Mouse (Mus musculus): ENCODE data around the gene 4930524J08Rik. TPM values are rescaled to one million over a fixed set of nuclear protein-coding genes. Genes with fewer than 3 reads are reported as not detected.
A peak's percentile ranks its signal among the peaks of the same experiment; 100 is the strongest.

The 4930524J08Rik gene
- polyA plus RNA-seq, 1 experiment from 2014 or later, result 1.0 TPM

DNA sequence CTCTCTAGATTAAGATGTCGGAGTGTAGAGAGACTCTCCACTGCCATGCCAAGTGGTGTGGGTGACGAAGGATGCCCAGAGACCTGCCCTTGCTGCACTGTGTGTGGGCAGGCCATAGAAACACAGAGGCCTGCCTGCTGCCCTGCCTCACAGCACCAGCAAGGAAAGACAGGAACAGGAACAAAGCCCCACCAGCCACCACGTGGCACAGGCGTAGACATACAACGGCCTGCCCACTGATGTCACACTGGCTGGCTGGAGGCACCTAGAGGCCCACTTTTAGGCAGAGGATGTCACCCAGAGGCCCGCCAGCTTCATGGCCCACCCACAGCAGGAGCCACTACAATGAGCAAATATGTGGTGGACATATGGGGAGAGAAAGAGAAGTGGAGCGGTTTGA lies 21.2 kb downstream of the 4930524J08Rik start:
- H3K4me3 ChIP-seq (ENCODE audit: low read length), result no peak overlapping the region
- H3K27me3 ChIP-seq (replicated peaks; ENCODE audit: control insufficient read depth, insufficient read depth, low read length), result no peaks in the 10 kb centered on the region
- peaks cover 2% of the 10 kb centered on the region; the same call in 1 of the 2 replicates for H3K9me3 ChIP-seq (ENCODE audit: control insufficient read depth, low read length)
- peaks cover 5% of the 10 kb centered on the region; the same call in 1 of the 2 replicates for H3K4me1 ChIP-seq (ENCODE audit: control insufficient read depth, insufficient read depth, low read length)
- no peak overlapping the region for H3K27ac ChIP-seq (ENCODE audit: low read length)
- ATAC-seq, result no peak
- no peak overlapping the region for H3K4me2 ChIP-seq (ENCODE audit: low read depth, low read length)
- WGBS, result 73% methylated on average over 7 of the region's 7 CpGs
- no peak overlapping the region for H3K9ac ChIP-seq (ENCODE audit: low read depth, low read length)
- no peaks in the 10 kb centered on the region for H3K36me3 ChIP-seq (ENCODE audit: control insufficient read depth, insufficient read depth, low read length)

DNA sequence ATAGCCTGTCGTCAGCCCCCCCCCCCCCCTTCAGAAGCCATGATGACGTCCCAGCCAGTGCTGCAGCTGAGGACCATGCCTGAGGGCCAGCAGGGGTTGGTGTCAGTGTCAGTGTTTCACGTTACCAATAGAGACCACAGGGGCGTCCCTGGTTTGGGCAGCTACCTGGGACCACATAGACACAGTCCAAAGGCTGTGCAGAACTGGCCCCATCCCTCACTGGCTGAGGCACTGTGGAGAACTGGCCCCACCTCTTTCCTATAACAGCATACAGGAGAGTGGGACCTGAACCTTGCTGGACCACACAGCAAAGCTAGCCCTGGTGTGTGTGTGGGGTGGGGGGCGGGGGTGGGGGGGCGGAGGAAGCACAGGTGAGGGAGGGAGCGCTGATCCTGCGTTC lies 21.6 kb downstream of the 4930524J08Rik start:
- no peak overlapping the region for H3K4me3 ChIP-seq (ENCODE audit: low read length)
- 47% methylated on average over 8 of the region's 8 CpGs for WGBS
- H3K9me3 ChIP-seq (ENCODE audit: control insufficient read depth, low read length), result peaks cover 2% of the 10 kb centered on the region; the same call in 1 of the 2 replicates
- no peak overlapping the region for H3K9ac ChIP-seq (ENCODE audit: low read depth, low read length)
- no peak overlapping the region for H3K4me2 ChIP-seq (ENCODE audit: low read depth, low read length)
- 0 out of 2 replicates have a peak, but pooled peaks have one; percentile 16 for ATAC-seq
- H3K27ac ChIP-seq (ENCODE audit: low read length), result no peak overlapping the region
- H3K4me1 ChIP-seq (ENCODE audit: control insufficient read depth, insufficient read depth, low read length), result peaks cover 5% of the 10 kb centered on the region; the same call in 1 of the 2 replicates
- H3K27me3 ChIP-seq (replicated peaks; ENCODE audit: control insufficient read depth, insufficient read depth, low read length), result no peaks in the 10 kb centered on the region
- no peaks in the 10 kb centered on the region for H3K36me3 ChIP-seq (ENCODE audit: control insufficient read depth, insufficient read depth, low read length)

DNA sequence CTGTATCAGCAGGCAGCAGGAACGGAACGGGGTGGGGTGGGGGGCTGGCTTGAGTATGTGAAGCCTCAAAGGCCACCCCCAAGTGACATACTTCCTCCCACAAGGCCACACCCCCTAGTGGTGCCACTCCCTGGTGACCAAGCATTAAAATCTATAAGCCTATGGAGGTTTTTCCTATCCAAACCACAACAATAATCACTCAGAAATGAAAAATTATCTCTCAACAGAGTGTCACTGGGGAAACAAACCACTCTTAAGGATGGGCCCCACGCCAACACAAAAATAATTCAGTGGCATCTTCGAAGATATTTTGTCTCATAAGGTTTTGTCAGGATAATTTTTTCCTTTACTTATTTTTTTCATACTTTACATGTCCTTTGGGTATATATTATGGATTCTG lies 25.0 kb downstream of the 4930524J08Rik start:
- no peak overlapping the region for H3K4me2 ChIP-seq (ENCODE audit: low read depth, low read length)
- peaks cover 14% of the 10 kb centered on the region; the same call in 1 of the 2 replicates for H3K4me1 ChIP-seq (ENCODE audit: control insufficient read depth, insufficient read depth, low read length)
- H3K27me3 ChIP-seq (replicated peaks; ENCODE audit: control insufficient read depth, insufficient read depth, low read length), result no peaks in the 10 kb centered on the region
- no peak overlapping the region for H3K9ac ChIP-seq (ENCODE audit: low read depth, low read length)
- no peak overlapping the region for H3K4me3 ChIP-seq (ENCODE audit: low read length)
- H3K27ac ChIP-seq (ENCODE audit: low read length), result no peak overlapping the region
- 79% methylated on average over 4 of the region's 4 CpGs for WGBS
- H3K9me3 ChIP-seq (ENCODE audit: control insufficient read depth, low read length), result no peaks in the 10 kb centered on the region
- ATAC-seq, result no peak
- no peaks in the 10 kb centered on the region for H3K36me3 ChIP-seq (ENCODE audit: control insufficient read depth, insufficient read depth, low read length)

DNA sequence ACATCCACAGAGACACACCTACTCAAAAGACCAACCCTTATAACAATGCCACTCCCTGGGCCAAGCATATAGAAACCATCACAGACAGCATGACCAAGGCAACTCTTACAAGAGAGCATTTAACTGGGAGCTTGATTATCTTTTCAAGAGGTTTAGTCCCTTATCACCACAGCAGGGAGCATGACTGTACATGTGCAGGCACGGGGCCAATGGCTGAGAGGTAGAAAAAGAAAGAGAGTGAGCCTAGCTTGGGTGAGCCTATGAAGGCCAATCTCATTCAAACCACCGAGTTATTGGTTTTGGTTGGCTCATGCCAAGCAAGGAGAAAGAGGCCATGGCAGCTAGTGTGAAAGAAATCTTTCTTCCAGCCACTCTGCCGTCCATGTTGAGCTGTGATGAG lies 26.6 kb downstream of the 4930524J08Rik start:
- Histone ChIP-seq H3K27ac (ENCODE audit: low read length) (peak overlapping the region; percentile 88), H3K27me3 (replicated peaks; ENCODE audit: control insufficient read depth, insufficient read depth, low read length) (no peaks in the 10 kb centered on the region), H3K4me1 (ENCODE audit: control insufficient read depth, insufficient read depth, low read length) (peaks cover 14% of the 10 kb centered on the region; the same call in 1 of the 2 replicates), H3K4me3 (ENCODE audit: low read length) (no peak overlapping the region), H3K36me3 (ENCODE audit: control insufficient read depth, insufficient read depth, low read length) (no peaks in the 10 kb centered on the region), H3K9me3 (ENCODE audit: control insufficient read depth, low read length) (no peaks in the 10 kb centered on the region), H3K4me2 (ENCODE audit: low read depth, low read length) (peak overlapping the region; percentile 10; the same call in 1 of the 2 replicates), H3K9ac (ENCODE audit: low read depth, low read length) (0 out of 2 replicates have a peak overlapping the region, but pooled peaks have one; percentile 8)
- ATAC-seq, result peak; percentile 66
- 64% methylated on average over 3 of the region's 3 CpGs for WGBS

DNA sequence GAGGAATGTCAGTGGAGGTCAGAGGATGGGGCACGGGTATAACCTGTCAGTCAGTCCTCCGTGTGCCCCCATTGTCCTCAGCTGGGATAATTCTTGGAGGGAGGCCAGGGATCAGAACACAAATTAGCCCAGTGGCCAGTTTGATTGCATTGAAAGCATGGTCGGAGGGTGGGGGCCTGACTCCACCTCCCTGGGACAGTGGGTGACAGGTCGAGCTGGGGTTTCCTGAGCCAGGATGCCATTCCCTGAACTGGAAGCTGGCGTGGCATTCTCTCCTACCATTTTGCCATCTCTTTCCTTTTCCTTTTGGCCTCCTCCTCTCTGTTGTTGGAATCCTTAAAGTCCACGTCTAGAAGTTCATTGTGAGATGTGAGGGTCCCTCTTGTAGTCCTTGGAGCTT lies 27.0 kb downstream of the 4930524J08Rik start:
- Histone ChIP-seq H3K4me1 (ENCODE audit: control insufficient read depth, insufficient read depth, low read length) (peaks cover 12% of the 10 kb centered on the region; the same call in 1 of the 2 replicates), H3K27ac (ENCODE audit: low read length) (peak overlapping the region; percentile 88), H3K9me3 (ENCODE audit: control insufficient read depth, low read length) (no peaks in the 10 kb centered on the region), H3K9ac (ENCODE audit: low read depth, low read length) (0 out of 2 replicates have a peak overlapping the region, but pooled peaks have one; percentile 8), H3K4me3 (ENCODE audit: low read length) (no peak overlapping the region), H3K27me3 (replicated peaks; ENCODE audit: control insufficient read depth, insufficient read depth, low read length) (no peaks in the 10 kb centered on the region), H3K4me2 (ENCODE audit: low read depth, low read length) (peak overlapping the region; percentile 10; the same call in 1 of the 2 replicates), H3K36me3 (ENCODE audit: control insufficient read depth, insufficient read depth, low read length) (no peaks in the 10 kb centered on the region)
- WGBS, result 66% methylated on average over 6 of the region's 6 CpGs
- peak; percentile 27 for ATAC-seq

DNA sequence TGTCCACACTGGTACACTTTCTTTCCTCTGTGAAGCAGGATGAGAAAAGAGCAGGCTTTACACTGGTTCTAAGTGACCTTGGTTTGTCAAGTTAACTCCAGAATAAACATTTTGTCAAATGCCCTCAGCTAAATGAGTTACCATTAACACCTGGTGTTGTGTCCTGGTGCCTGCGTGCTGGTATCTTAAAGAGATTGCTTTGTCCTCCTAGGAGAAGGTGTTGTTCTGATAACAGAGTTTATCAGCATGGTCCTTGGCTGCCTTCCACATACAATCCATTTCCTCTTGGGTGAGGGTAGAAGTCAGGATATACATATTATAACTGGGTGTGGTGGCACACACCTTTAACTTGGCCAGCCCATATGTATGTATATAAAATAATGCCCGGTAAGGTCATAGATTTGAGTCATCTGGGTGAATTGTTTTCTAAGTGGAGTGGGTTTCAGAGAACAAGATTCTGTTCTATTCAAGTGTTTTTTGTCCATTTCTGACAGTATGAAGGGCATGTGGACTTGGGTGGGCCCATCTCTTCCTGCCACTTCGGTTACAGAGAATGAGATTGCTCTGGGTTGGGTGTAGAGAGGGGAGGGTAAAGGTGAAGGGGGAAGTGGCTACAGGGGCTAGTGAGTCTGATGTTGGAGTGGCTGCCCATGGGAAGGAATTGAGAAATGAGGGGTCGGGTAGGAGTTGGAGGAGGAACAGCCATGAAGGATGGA lies 27.6 kb downstream of the 4930524J08Rik start:
- Histone ChIP-seq H3K9ac (ENCODE audit: low read depth, low read length) (0 out of 2 replicates have a peak overlapping the region, but pooled peaks have one; percentile 8), H3K4me3 (ENCODE audit: low read length) (no peak overlapping the region), H3K27me3 (replicated peaks; ENCODE audit: control insufficient read depth, insufficient read depth, low read length) (no peaks in the 10 kb centered on the region), H3K27ac (ENCODE audit: low read length) (peak overlapping the region; percentile 88), H3K4me2 (ENCODE audit: low read depth, low read length) (peak overlapping the region; percentile 10; the same call in 1 of the 2 replicates), H3K9me3 (ENCODE audit: control insufficient read depth, low read length) (no peaks in the 10 kb centered on the region), H3K4me1 (ENCODE audit: control insufficient read depth, insufficient read depth, low read length) (peaks cover 8% of the 10 kb centered on the region; the same call in 1 of the 2 replicates), H3K36me3 (ENCODE audit: control insufficient read depth, insufficient read depth, low read length) (no peaks in the 10 kb centered on the region)
- WGBS, result 62% methylated on average over 4 of the region's 4 CpGs
- peak; percentile 93 for ATAC-seq

DNA sequence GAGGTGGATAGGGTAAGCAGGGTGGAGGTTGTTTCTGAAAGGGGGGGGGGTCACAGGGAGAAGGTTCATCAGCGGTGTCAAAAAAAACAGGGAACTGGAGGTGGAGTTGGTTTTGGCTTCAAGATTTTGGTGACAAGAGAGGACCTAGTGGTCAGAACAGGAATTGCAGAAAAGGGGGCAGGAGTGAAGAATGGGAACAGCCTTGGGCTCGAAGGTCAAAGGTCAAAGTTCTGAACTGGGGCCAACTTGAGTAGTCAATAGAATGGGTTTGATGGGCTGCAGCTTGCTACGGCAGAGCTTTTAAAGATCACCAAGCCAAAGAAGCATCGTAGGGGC lies 28.1 kb downstream of the 4930524J08Rik start:
- Histone ChIP-seq H3K36me3 (ENCODE audit: control insufficient read depth, insufficient read depth, low read length) (no peaks in the 10 kb centered on the region), H3K27ac (ENCODE audit: low read length) (peak overlapping the region; percentile 88; the same call in 1 of the 2 replicates), H3K9me3 (ENCODE audit: control insufficient read depth, low read length) (no peaks in the 10 kb centered on the region), H3K9ac (ENCODE audit: low read depth, low read length) (no peak overlapping the region), H3K4me2 (ENCODE audit: low read depth, low read length) (no peak overlapping the region), H3K4me3 (ENCODE audit: low read length) (no peak overlapping the region), H3K27me3 (replicated peaks; ENCODE audit: control insufficient read depth, insufficient read depth, low read length) (no peaks in the 10 kb centered on the region), H3K4me1 (ENCODE audit: control insufficient read depth, insufficient read depth, low read length) (peaks cover 8% of the 10 kb centered on the region; the same call in 1 of the 2 replicates)
- WGBS, result 82% methylated on average over 4 of the region's 4 CpGs
- no peak for ATAC-seq

DNA sequence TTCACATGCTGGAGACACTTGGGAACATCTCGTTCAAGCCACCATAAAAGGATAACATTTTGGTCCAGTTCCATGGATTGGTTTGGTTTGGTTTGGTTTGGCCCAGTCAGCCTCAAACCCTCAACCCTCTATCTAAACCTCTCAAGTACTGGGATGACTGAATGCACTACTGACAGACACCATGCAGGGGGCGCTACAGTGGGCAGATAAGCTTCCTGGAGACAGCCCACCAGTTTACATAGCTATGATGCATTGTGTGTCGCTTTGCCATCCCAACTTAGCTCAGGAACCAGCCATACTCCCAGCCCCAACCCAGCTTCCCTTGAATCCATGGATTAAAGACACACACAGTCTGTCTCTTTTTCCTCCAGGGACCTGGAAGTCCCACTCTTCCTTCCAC lies 29.6 kb downstream of the 4930524J08Rik start:
- Histone ChIP-seq H3K4me1 (ENCODE audit: control insufficient read depth, insufficient read depth, low read length) (peaks cover 8% of the 10 kb centered on the region; the same call in 1 of the 2 replicates), H3K9ac (ENCODE audit: low read depth, low read length) (no peak overlapping the region), H3K9me3 (ENCODE audit: control insufficient read depth, low read length) (no peaks in the 10 kb centered on the region), H3K4me3 (ENCODE audit: low read length) (no peak overlapping the region), H3K4me2 (ENCODE audit: low read depth, low read length) (no peak overlapping the region), H3K27me3 (replicated peaks; ENCODE audit: control insufficient read depth, insufficient read depth, low read length) (no peaks in the 10 kb centered on the region), H3K27ac (ENCODE audit: low read length) (no peak overlapping the region), H3K36me3 (ENCODE audit: control insufficient read depth, insufficient read depth, low read length) (no peaks in the 10 kb centered on the region)
- WGBS, result 66% methylated on average over 3 of the region's 3 CpGs
- no peak for ATAC-seq

DNA sequence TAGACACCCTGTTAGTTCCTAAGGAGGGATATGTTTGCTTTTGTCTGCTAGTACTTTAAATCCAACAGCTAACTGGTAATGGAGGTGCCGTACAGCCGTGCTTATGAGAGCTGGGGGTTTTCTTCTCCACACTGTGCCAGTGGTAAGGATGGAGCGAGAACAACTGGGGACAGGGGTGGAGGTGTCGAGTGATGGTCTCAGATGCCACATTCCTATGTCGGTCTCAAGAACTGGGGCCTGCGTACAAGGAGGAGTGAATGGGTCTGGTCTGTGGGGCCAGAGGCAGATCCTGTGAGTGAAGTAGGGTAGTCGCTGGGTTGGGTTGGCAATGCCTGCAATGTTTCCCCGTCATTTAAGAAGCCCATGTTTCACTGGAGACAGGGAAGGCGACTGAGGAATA lies 33.7 kb downstream of the 4930524J08Rik start:
- WGBS, result 89% methylated on average over 9 of the region's 9 CpGs
- no peak overlapping the region for H3K27ac ChIP-seq (ENCODE audit: low read length)
- H3K9ac ChIP-seq (ENCODE audit: low read depth, low read length), result no peak overlapping the region
- no peaks in the 10 kb centered on the region for H3K27me3 ChIP-seq (replicated peaks; ENCODE audit: control insufficient read depth, insufficient read depth, low read length)
- ATAC-seq, result no peak
- no peaks in the 10 kb centered on the region for H3K4me1 ChIP-seq (ENCODE audit: control insufficient read depth, insufficient read depth, low read length)
- H3K4me2 ChIP-seq (ENCODE audit: low read depth, low read length), result no peak overlapping the region
- no peaks in the 10 kb centered on the region for H3K9me3 ChIP-seq (ENCODE audit: control insufficient read depth, low read length)
- H3K36me3 ChIP-seq (ENCODE audit: control insufficient read depth, insufficient read depth, low read length), result no peaks in the 10 kb centered on the region
- H3K4me3 ChIP-seq (ENCODE audit: low read length), result no peak overlapping the region

Data from intestine, embryonic 16.5 days (tissue).